Mouse (Mus musculus) T-helper 17 cell (primary cell): ENCODE data around the gene Tspan33.

Experiments
- in situ Hi-C, 2 experiments: fragments of 300-600 bp; cut with MboI, MseI; formaldehyde crosslinking; loops; 1 replicate in 1 of 2; 2 replicates in 1 of 2; pipeline ENCODE4 v1.15.1; 2025; ENCODE audit warnings: high pct_unique_total_duplicates in 2 of 2

The Tspan33 gene

GRCm38 (mm10) chr6:29697548-29697947 is 3.5 kb downstream of the Tspan33 start:
- in situ Hi-C loops: no loop called here

GRCm38 (mm10) chr6:29699085-29699745 is 5.2 kb downstream of the Tspan33 start:
- in situ Hi-C loops: no loop called here

- in situ Hi-C loops: no loop called here
These were observed 7.0 kb downstream of the Tspan33 start for GRCm38 (mm10) chr6:29701051-29701450.

- in situ Hi-C loops: no loop called here
These were observed 8.1 kb downstream of the Tspan33 start for GRCm38 (mm10) chr6:29702126-29702525.

GRCm38 (mm10) chr6:29704143-29704542 is 10.1 kb downstream of the Tspan33 start:
- in situ Hi-C loops: no loop called here

GRCm38 (mm10) chr6:29707902-29708301 is 13.9 kb downstream of the Tspan33 start:
- in situ Hi-C loops: no loop called here

GRCm38 (mm10) chr6:29711318-29711717 is 17.3 kb downstream of the Tspan33 start:
- in situ Hi-C loops: loop anchor here in 1 of 2 experiments (5.0 kb wide), 1 partner anchor 51 kb away; no protein-coding TSS in a partner anchor

GRCm38 (mm10) chr6:29712011-29712584 is 18.1 kb downstream of the Tspan33 start:
- in situ Hi-C loops: loop anchor here in 1 of 2 experiments (5.0 kb wide), 1 partner anchor 50 kb away; no protein-coding TSS in a partner anchor

GRCm38 (mm10) chr6:29716624-29717365 is 22.8 kb downstream of the Tspan33 start:
- in situ Hi-C loops: no loop called here

GRCm38 (mm10) chr6:29717541-29717940 is 23.5 kb downstream of the Tspan33 start:
- in situ Hi-C loops: no loop called here

GRCm38 (mm10) chr6:29717952-29718521 is 24.0 kb downstream of the Tspan33 start:
- in situ Hi-C loops: no loop called here

GRCm38 (mm10) chr6:29718894-29719329 is 24.9 kb downstream of the Tspan33 start:
- in situ Hi-C loops: no loop called here

GRCm38 (mm10) chr6:29721890-29722289 is 27.9 kb downstream of the Tspan33 start:
- in situ Hi-C loops: no loop called here

GRCm38 (mm10) chr6:29726576-29727200 is 32.7 kb downstream of the Tspan33 start:
- in situ Hi-C loops: no loop called here

- in situ Hi-C loops: no loop called here
These were observed 34.0 kb downstream of the Tspan33 start for GRCm38 (mm10) chr6:29728035-29728434.

GRCm38 (mm10) chr6:29729491-29729890 is 35.5 kb downstream of the Tspan33 start:
- in situ Hi-C loops: no loop called here

GRCm38 (mm10) chr6:29735336-29735688 is 41.3 kb downstream of the Tspan33 start, which contains the start of gene Smo:
Gene Smo (plus strand): TSS chr6:29735503.
- in situ Hi-C loops: no loop called here

- in situ Hi-C loops: no loop called here
These were observed 41.8 kb downstream of the Tspan33 start for GRCm38 (mm10) chr6:29735689-29736451.

GRCm38 (mm10) chr6:29736610-29737458 is 42.8 kb downstream of the Tspan33 start:
- in situ Hi-C loops: no loop called here
